Mouse (Mus musculus) 3134 (cell line): ENCODE measurements around the gene Fbxl17.

Experiments used
- DNase-seq: peaks from one replicate; pipeline ENCODE4 v3.0.0-alpha.2; 2011; ENCODE audit warnings: low spot score; ENCODE audit not compliant: insufficient read length; ENCODE audit errors: extremely low read depth

Fbxl17 gene

GRCm38 (mm10) chr17:63462512-63462911 lies 37.3 kb downstream of the Fbxl17 start:
- DNase-seq, result no peak

GRCm38 (mm10) chr17:63459712-63460495 lies 39.9 kb downstream of the Fbxl17 start:
- no peak for DNase-seq

DNA sequence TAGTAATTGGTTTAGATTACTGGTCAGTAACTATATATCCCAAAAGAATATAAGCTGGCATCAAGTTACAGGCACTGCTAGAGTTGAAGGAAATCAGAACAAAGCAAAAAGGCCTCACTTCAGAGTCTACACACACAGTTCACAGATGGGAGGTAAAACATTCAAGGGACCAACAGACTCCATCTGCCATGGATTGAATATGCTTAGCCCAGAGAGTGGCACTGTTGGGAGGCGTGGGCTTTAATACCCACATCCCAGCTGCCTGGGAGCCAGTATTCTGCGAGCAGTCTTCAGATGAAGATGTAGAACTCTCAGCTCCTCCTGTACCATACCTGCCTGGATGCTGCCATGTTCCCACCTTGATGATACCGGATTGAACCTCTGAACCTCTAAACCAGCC lies 41.8 kb downstream of the Fbxl17 start:
- DNase-seq, result no peak

GRCm38 (mm10) chr17:63451311-63452006 lies 48.4 kb downstream of the Fbxl17 start:
- no peak for DNase-seq

DNA sequence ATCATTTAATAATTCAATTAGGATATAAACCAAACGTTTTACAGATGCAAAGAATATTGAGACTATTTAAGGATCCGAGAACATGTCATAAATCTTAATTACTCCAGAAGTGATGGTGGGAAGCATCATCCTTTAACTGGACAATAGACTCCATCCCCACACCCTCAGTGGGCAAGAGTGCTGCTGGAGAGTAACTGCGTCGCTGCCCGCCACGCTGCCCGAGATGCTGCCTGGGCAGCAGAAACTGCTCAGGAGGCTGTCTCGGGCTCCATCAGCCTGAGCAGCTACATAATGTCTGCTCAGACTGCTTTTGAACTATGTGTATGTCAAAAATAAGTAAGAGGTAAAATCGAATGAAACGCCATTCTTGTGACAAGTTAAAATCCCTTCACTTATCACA lies 52.1 kb downstream of the Fbxl17 start:
- no peak for DNase-seq

GRCm38 (mm10) chr17:63446971-63447679 lies 52.7 kb downstream of the Fbxl17 start:
- DNase-seq, result no peak

GRCm38 (mm10) chr17:63445212-63445611 lies 54.6 kb downstream of the Fbxl17 start:
- no peak for DNase-seq

- no peak for DNase-seq
These were observed 62.4 kb downstream of the Fbxl17 start for GRCm38 (mm10) chr17:63437424-63437823.

GRCm38 (mm10) chr17:63434081-63434480 lies 65.7 kb downstream of the Fbxl17 start:
- no peak for DNase-seq

GRCm38 (mm10) chr17:63431650-63432049 lies 68.2 kb downstream of the Fbxl17 start:
- DNase-seq, result no peak

- DNase-seq, result no peak
These were observed 69.3 kb downstream of the Fbxl17 start for GRCm38 (mm10) chr17:63430395-63431075.

- no peak for DNase-seq
These were observed 76.0 kb downstream of the Fbxl17 start for GRCm38 (mm10) chr17:63423851-63424250.

GRCm38 (mm10) chr17:63422685-63423084 lies 77.1 kb downstream of the Fbxl17 start:
- no peak for DNase-seq

- no peak for DNase-seq
These were observed 78.0 kb downstream of the Fbxl17 start for GRCm38 (mm10) chr17:63421864-63422263.

DNA sequence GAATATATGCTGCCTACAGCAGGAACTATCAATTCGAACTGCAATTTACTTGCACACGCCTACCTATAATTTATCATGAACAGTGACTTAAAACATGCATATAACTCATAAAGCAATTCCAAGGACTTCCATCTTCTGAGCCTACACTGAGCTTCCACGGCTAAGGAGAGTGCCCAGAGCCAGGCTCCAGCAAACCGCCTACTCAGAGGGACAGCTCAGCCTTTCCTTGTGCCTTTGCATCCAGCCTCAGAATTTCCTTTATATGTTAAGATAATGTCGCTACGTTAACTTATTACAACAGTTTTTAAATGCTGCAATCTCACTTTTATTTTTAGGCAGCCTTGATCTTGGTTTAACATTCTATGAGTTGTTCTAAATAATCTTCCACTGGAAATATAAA lies 80.3 kb downstream of the Fbxl17 start:
- no peak for DNase-seq

- no peak for DNase-seq
These were observed 85.7 kb downstream of the Fbxl17 start for GRCm38 (mm10) chr17:63413973-63414580.

- no peak for DNase-seq
These were observed 88.3 kb downstream of the Fbxl17 start for GRCm38 (mm10) chr17:63411564-63411963.

DNA sequence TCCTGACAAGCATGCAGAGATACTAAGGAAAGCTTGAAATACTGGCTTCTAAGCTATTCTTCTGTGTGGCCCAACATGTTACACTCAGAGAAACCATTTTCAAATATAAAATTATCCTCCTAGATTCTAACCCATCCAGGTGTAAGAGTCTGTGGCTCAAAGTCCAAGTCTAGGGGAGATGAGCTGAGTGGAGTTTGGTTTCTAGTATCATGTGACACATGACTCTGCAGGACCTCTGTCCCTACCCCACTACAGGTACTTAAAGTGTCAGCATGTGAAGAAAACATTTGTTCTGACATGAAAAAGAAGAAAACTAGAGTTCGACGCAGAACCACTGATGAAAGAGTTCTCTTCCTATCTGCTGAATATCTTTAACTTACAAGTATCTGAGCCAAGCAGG lies 89.7 kb downstream of the Fbxl17 start:
- DNase-seq, result no peak

DNA sequence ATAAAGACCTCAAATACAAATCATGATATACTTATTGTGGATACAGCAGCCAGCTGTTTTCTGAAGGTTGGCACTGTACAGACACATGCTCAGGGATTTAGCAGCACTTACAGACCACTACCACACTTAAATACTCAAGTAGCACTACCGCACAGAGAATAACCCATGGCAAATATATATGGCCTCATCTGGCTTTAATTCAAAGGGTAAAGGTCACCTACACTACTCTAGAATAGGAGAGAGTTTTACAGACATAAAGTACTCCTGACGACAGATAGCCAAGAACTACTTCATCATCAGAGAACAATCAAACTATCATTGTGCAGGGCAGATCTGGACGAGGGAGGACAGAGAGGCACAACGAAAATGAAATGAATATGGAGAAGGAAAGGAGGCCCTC lies 93.9 kb downstream of the Fbxl17 start:
- DNase-seq, result no peak

- no peak for DNase-seq
These were observed 94.3 kb downstream of the Fbxl17 start for GRCm38 (mm10) chr17:63405471-63405870.

GRCm38 (mm10) chr17:63404968-63405367 lies 94.8 kb downstream of the Fbxl17 start:
- no peak for DNase-seq
